Mouse (Mus musculus): ENCODE data around the gene Ube2cbp. TPM values are rescaled to one million over a fixed set of nuclear protein-coding genes. Genes with fewer than 3 reads are reported as not detected.

The Ube2cbp gene
- polyA plus RNA-seq, 1 experiment from 2014 or later: 7.2 TPM

- no peaks in the 10 kb centered on the region for H3K9me3 ChIP-seq (ENCODE audit: low read depth, low read length)
- H3K27me3 ChIP-seq (ENCODE audit: insufficient read depth, low read length): no peaks in the 10 kb centered on the region
- no peak overlapping the region for H3K9ac ChIP-seq
- ATAC-seq (ENCODE audit: insufficient read depth) (no peak), DNase-seq (no peak)
- H3K36me3 ChIP-seq (ENCODE audit: insufficient read depth): no peaks in the 10 kb centered on the region
- H3K4me1 ChIP-seq (ENCODE audit: insufficient read depth): no peaks in the 10 kb centered on the region
- no peak overlapping the region for H3K4me2 ChIP-seq
- H3K27ac ChIP-seq (ENCODE audit: low read depth): no peak overlapping the region
- WGBS: 87% methylated on average over 1 of the region's 1 CpGs
- no peak for TF ChIP-seq CTCF (IDR thresholded peaks at IDR 0.05; ENCODE audit: low read depth)
- no peak overlapping the region for H3K4me3 ChIP-seq (ENCODE audit: low read depth, low read length)
Measured at GRCm38 (mm10) chr9:86482236-86482635, 17.5 kb upstream of the Ube2cbp start.

GRCm38 (mm10) chr9:86478414-86479093 lies 13.8 kb upstream of the Ube2cbp start:
- Histone ChIP-seq H3K4me3 (ENCODE audit: low read depth, low read length) (no peak overlapping the region), H3K4me1 (ENCODE audit: insufficient read depth) (no peaks in the 10 kb centered on the region), H3K9me3 (ENCODE audit: low read depth, low read length) (no peaks in the 10 kb centered on the region), H3K27ac (ENCODE audit: low read depth) (no peak overlapping the region), H3K27me3 (ENCODE audit: insufficient read depth, low read length) (no peaks in the 10 kb centered on the region), H3K9ac (no peak overlapping the region), H3K36me3 (ENCODE audit: insufficient read depth) (no peaks in the 10 kb centered on the region), H3K4me2 (no peak overlapping the region)
- WGBS: 50% methylated on average over 5 of the region's 5 CpGs
- ATAC-seq (ENCODE audit: insufficient read depth) (0 out of 2 replicates have a peak, but pooled peaks have one; percentile 47), DNase-seq (peak; percentile 39)
- no peak for TF ChIP-seq CTCF (IDR thresholded peaks at IDR 0.05; ENCODE audit: low read depth)

- 47% methylated on average over 5 of the region's 5 CpGs for WGBS
- H3K9ac ChIP-seq: no peak overlapping the region
- H3K36me3 ChIP-seq (ENCODE audit: insufficient read depth): no peaks in the 10 kb centered on the region
- no peaks in the 10 kb centered on the region for H3K4me1 ChIP-seq (ENCODE audit: insufficient read depth)
- no peak for DNase-seq
- H3K9me3 ChIP-seq (ENCODE audit: low read depth, low read length): no peaks in the 10 kb centered on the region
- no peak overlapping the region for H3K4me3 ChIP-seq (ENCODE audit: low read depth, low read length)
- H3K27ac ChIP-seq (ENCODE audit: low read depth): no peak overlapping the region
- no peak for ATAC-seq (ENCODE audit: insufficient read depth)
- TF ChIP-seq CTCF (IDR thresholded peaks at IDR 0.05; ENCODE audit: low read depth): no peak
- H3K4me2 ChIP-seq: no peak overlapping the region
- no peaks in the 10 kb centered on the region for H3K27me3 ChIP-seq (ENCODE audit: insufficient read depth, low read length)
Measured at GRCm38 (mm10) chr9:86476763-86477162, 12.0 kb upstream of the Ube2cbp start.

- Histone ChIP-seq H3K4me3 (ENCODE audit: low read depth, low read length) (no peak overlapping the region), H3K27ac (ENCODE audit: low read depth) (no peak overlapping the region), H3K4me1 (ENCODE audit: insufficient read depth) (no peaks in the 10 kb centered on the region), H3K9ac (no peak overlapping the region), H3K36me3 (ENCODE audit: insufficient read depth) (no peaks in the 10 kb centered on the region), H3K4me2 (no peak overlapping the region), H3K27me3 (ENCODE audit: insufficient read depth, low read length) (no peaks in the 10 kb centered on the region), H3K9me3 (ENCODE audit: low read depth, low read length) (no peaks in the 10 kb centered on the region)
- 90% methylated on average over 4 of the region's 4 CpGs for WGBS
- DNase-seq: no peak
- no peak for TF ChIP-seq CTCF (IDR thresholded peaks at IDR 0.05; ENCODE audit: low read depth)
- no peak for ATAC-seq (ENCODE audit: insufficient read depth)
Measured at GRCm38 (mm10) chr9:86475956-86476355, 11.2 kb upstream of the Ube2cbp start.

DNA sequence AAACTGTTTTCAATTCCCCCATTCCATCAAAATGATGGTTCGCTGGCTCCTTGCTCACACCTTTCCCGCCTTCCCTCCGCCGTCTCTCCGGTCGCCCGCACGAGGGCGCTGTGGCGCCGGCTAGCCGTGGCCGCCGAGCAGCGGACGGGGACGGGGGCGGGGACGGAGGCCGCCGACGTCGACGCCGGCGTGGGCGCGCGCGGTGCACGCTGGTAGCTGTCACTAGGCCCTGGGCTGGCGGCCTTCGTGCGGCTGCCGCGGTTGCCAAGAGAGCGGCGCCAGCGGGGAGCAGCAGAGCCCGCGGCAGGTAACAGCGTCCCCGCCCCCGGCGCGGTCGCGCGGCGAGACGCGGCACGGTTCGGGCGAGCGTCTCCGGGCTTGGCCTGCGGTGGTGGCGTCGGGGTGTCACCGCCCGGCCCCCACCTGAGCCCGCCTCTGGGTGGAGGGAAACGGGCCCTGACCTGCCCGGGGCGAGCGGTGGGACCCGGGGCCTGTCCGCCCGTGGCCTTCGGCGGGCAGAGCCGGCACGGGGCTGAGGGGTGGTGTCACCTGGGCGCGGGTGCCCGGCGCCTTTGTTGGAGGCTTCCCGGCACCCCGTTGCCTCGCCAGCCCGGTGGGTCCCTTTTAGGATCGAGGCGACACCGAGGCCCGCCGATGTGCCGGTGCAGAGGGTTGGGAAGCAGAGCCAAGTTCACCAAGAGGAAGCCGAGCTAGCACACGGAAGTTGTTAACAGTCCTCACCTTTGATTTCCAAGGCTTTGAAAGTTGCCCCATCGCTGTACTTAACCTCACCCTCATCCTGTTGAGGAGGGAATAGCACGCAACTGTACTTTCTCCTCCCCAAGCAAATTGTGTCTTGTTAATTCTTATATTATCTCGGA lies 2.5 kb upstream of the Ube2cbp start, which contains the start of gene Dop1a:
TSS of gene Dop1a (plus strand) at position 165 of the 881 bp plus-strand sequence.
- ATAC-seq (ENCODE audit: insufficient read depth) (peak; percentile 95), DNase-seq (peak; percentile 95)
- peak; percentile 75 for TF ChIP-seq CTCF (IDR thresholded peaks at IDR 0.05; ENCODE audit: low read depth)
- under 1% methylated on average over 87 of the region's 93 CpGs for WGBS
- Histone ChIP-seq H3K27me3 (ENCODE audit: insufficient read depth, low read length) (no peaks in the 10 kb centered on the region), H3K27ac (ENCODE audit: low read depth) (peak within 1 kb of the TSS; percentile 58; the same call in 1 of the 2 replicates), H3K36me3 (ENCODE audit: insufficient read depth) (no peaks in the 10 kb centered on the region), H3K4me2 (peak within 1 kb of the TSS; percentile 74), H3K9me3 (ENCODE audit: low read depth, low read length) (no peaks in the 10 kb centered on the region), H3K9ac (peak within 1 kb of the TSS; percentile 74), H3K4me3 (ENCODE audit: low read depth, low read length) (peak within 1 kb of the TSS; percentile 79), H3K4me1 (ENCODE audit: insufficient read depth) (no peaks in the 10 kb centered on the region)

DNA sequence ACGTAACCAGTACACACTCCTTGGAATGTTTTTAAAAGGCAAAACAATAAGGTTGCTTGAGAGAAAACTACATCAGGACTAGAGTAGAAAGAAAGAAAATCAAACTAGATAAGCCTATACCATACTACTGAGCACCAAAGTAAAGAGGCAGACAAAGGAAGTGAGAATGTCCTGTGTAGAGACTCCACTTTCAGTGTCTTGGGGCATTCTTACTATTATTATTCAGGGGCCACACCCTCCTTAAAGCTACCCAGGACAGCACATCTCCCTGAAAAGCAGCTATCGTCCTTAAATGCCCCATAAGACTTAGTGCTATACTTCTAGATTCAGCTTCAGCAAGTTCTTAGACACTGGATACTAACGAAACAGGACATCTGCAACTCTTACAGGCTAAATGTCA lies 11.1 kb downstream of the Ube2cbp start:
- TF ChIP-seq CTCF (IDR thresholded peaks at IDR 0.05; ENCODE audit: low read depth): no peak
- no peaks in the 10 kb centered on the region for H3K4me1 ChIP-seq (ENCODE audit: insufficient read depth)
- H3K36me3 ChIP-seq (ENCODE audit: insufficient read depth): no peaks in the 10 kb centered on the region
- H3K27ac ChIP-seq (ENCODE audit: low read depth): no peak overlapping the region
- no peaks in the 10 kb centered on the region for H3K27me3 ChIP-seq (ENCODE audit: insufficient read depth, low read length)
- H3K4me3 ChIP-seq (ENCODE audit: low read depth, low read length): no peak overlapping the region
- no peaks in the 10 kb centered on the region for H3K9me3 ChIP-seq (ENCODE audit: low read depth, low read length)
- no peak for ATAC-seq (ENCODE audit: insufficient read depth)
- H3K9ac ChIP-seq: no peak overlapping the region
- DNase-seq: no peak
- no peak overlapping the region for H3K4me2 ChIP-seq
- WGBS: 65% methylated on average over 3 of the region's 3 CpGs

DNA sequence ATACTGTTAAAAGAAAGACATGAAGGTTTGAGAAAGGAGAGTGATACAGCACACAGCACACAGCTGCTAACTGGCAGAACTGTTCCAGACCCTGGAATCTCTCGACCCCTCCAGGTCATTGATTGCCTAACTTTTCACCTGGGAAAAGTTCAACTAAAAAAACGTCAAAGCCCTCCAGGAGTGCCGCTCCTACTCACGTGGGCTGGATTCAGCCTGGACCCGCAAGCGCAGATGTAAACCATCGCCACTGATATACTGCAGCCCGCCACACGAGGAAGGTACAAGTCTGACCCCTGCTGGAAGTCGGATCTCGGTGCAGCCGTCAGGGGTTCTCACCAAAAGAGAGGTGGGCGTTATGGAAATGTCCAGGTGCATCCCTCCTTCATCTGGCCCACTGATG lies 13.1 kb downstream of the Ube2cbp start:
- peak; percentile 85 for ATAC-seq (ENCODE audit: insufficient read depth)
- H3K9me3 ChIP-seq (ENCODE audit: low read depth, low read length): no peaks in the 10 kb centered on the region
- H3K27ac ChIP-seq (ENCODE audit: low read depth): no peak overlapping the region
- no peaks in the 10 kb centered on the region for H3K4me1 ChIP-seq (ENCODE audit: insufficient read depth)
- WGBS: under 1% methylated on average over 13 of the region's 13 CpGs
- H3K4me2 ChIP-seq: peak overlapping the region; percentile 58
- peak; percentile 88 for DNase-seq
- no peaks in the 10 kb centered on the region for H3K27me3 ChIP-seq (ENCODE audit: insufficient read depth, low read length)
- peak overlapping the region; percentile 34; the same call in 1 of the 2 replicates for H3K9ac ChIP-seq
- H3K36me3 ChIP-seq (ENCODE audit: insufficient read depth): no peaks in the 10 kb centered on the region
- H3K4me3 ChIP-seq (ENCODE audit: low read depth, low read length): peak overlapping the region; percentile 4; the same call in 1 of the 2 replicates
- TF ChIP-seq CTCF (IDR thresholded peaks at IDR 0.05; ENCODE audit: low read depth): peak; percentile 92
